Mouse (Mus musculus): ENCODE measurements at regions not wholly inside any gene's neighbourhood (a gene's known extent, or its start where the extent isn't known, plus 50 kb on each side); places are given as distances from the start of the nearest gene placed in this dataset.

DNA sequence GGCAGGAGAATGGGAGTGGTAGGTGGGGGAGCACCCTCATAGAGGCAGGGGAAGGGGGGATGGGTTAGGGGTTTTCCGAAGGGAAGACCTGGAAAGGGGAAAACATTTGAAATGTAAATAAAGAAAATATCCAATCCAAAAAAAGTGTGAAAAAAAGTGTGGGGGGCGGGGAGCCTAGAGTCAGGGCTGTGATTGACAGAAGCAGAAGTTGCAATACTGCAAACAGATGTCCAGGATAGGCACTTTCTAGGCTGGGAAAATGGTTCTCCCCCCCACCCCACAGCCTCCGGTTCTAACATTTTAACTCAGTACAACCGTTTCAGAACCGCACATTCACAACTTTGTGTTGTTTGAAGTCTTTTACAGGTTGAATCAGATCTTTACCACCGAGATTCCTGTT lies 66.6 kb downstream of the Gm9817 start:
- TF ChIP-seq POLR2A (IDR thresholded peaks at IDR 0.05; ENCODE audit: control insufficient read depth, low read depth, low read length), result no peak
- TF ChIP-seq CTCF (IDR thresholded peaks at IDR 0.05; ENCODE audit: control insufficient read depth, insufficient read depth, insufficient replicate concordance, low read depth, low read length), result no peak

All from testis, adult 2 months (tissue).